Mouse (Mus musculus): ENCODE results near the gene Xrcc3. TPM values are rescaled to one million over a fixed set of nuclear protein-coding genes. Genes with fewer than 3 reads are reported as not detected.
A peak's percentile ranks its signal among the peaks of the same experiment; 100 is the strongest.

Xrcc3 gene
- polyA plus RNA-seq, 1 experiment from 2014 or later = 6.7 TPM

DNA sequence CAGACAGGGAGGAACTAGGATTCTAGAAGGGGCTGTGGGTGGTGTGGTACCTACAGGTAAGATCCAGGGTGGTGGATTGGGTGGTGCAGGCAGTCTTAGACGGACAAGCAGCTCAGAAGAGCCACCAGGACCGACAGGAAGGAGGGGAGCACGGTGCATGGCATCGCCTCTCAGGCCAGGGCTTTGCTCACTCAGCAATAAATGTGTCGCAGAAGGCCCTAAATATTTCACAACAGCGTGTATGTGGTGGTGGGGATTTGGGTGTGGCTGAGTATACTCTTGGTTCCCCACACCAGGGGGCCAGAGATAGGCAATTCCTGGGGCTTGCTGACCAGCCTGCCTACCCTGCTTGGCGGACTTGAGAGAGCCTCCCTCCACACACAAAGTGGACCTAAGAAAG lies 7.0 kb upstream of the Xrcc3 start:
- 79% methylated on average over 7 of the region's 7 CpGs for WGBS
- H3K4me2 ChIP-seq (ENCODE audit: low read depth, low read length) = no peak overlapping the region

DNA sequence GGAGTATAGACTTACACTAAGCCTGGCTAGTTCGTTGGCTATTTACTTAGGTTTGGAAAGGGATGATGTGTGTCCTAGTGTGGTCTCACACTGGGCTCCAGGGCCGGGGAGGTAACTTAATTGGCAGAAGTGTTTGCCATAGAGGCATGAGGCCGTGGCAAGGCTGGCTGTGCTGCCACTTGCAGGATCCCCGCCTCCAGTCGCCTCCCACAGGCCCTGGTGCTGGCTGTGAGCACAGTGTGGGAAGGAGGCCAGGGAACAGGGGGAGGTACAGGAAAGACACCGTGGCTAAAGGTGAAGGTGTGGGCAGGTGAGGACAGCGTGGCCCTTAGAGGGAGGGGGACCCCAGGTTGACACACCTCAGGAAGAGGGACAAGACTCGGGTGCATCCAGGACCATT lies 6.3 kb upstream of the Xrcc3 start:
- WGBS = 66% methylated on average over 8 of the region's 8 CpGs
- peaks cover 23% of the 10 kb centered on the region for H3K4me1 ChIP-seq (ENCODE audit: control insufficient read depth, insufficient read depth, low read length)

More for the DNA sequence above, 7.0 kb upstream of the Xrcc3 start:
- H3K36me3 ChIP-seq (ENCODE audit: control insufficient read depth, insufficient read depth) = peaks cover 21% of the 10 kb centered on the region
- H3K27me3 ChIP-seq (ENCODE audit: control insufficient read depth, insufficient read depth, low read length) = no peaks in the 10 kb centered on the region
- ATAC-seq (replicated peaks; ENCODE audit: extremely low read depth, insufficient read depth, low FRiP score) = no peak
- H3K27ac ChIP-seq (ENCODE audit: low read length) = no peak overlapping the region
- H3K9me3 ChIP-seq (replicated peaks; ENCODE audit: control insufficient read depth, low read length) = no peaks in the 10 kb centered on the region
- no peak overlapping the region for H3K4me3 ChIP-seq (ENCODE audit: low read length)
- H3K9ac ChIP-seq (ENCODE audit: low read length) = no peak overlapping the region
- H3K4me1 ChIP-seq (ENCODE audit: control insufficient read depth, insufficient read depth, low read length) = peaks cover 16% of the 10 kb centered on the region

GRCm38 (mm10) chr12:111817991-111818390 lies 4.3 kb upstream of the Xrcc3 start:
- no peak for ATAC-seq (replicated peaks; ENCODE audit: extremely low read depth, insufficient read depth, low FRiP score)
- Histone ChIP-seq H3K9ac (ENCODE audit: low read length) (no peak overlapping the region), H3K9me3 (replicated peaks; ENCODE audit: control insufficient read depth, low read length) (no peaks in the 10 kb centered on the region), H3K36me3 (ENCODE audit: control insufficient read depth, insufficient read depth) (no peaks in the 10 kb centered on the region), H3K4me3 (ENCODE audit: low read length) (no peak overlapping the region), H3K27ac (ENCODE audit: low read length) (no peak overlapping the region), H3K4me2 (ENCODE audit: low read depth, low read length) (no peak overlapping the region), H3K27me3 (ENCODE audit: control insufficient read depth, insufficient read depth, low read length) (no peaks in the 10 kb centered on the region), H3K4me1 (ENCODE audit: control insufficient read depth, insufficient read depth, low read length) (peaks cover 28% of the 10 kb centered on the region)
- 88% methylated on average over 8 of the region's 8 CpGs for WGBS

More for the DNA sequence above, 6.3 kb upstream of the Xrcc3 start:
- no peaks in the 10 kb centered on the region for H3K27me3 ChIP-seq (ENCODE audit: control insufficient read depth, insufficient read depth, low read length)
- no peaks in the 10 kb centered on the region for H3K9me3 ChIP-seq (replicated peaks; ENCODE audit: control insufficient read depth, low read length)
- no peak overlapping the region for H3K9ac ChIP-seq (ENCODE audit: low read length)
- H3K27ac ChIP-seq (ENCODE audit: low read length) = no peak overlapping the region
- peaks cover 13% of the 10 kb centered on the region for H3K36me3 ChIP-seq (ENCODE audit: control insufficient read depth, insufficient read depth)
- ATAC-seq (replicated peaks; ENCODE audit: extremely low read depth, insufficient read depth, low FRiP score) = no peak
- H3K4me2 ChIP-seq (ENCODE audit: low read depth, low read length) = no peak overlapping the region
- H3K4me3 ChIP-seq (ENCODE audit: low read length) = no peak overlapping the region

DNA sequence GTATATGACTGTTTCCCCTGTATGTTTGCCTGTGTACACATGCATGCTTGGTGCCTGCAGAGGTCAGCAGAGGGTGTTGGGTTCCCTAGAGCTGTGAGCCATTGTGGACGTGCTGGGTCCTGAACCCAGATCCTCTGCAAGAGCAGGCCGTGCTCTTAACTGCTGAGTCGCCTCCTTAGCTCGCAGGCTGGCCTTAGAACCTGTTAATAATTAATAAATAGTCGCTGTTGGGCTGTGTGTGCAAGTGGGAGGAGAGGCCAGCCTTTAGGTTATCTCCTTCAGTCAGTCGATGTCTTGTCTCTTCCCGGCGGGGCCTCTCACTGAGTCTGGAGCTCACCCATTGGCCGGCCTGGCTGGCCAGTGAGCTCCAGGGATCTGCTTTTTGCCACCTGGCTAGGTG lies 3.3 kb upstream of the Xrcc3 start:
- H3K27ac ChIP-seq (ENCODE audit: low read length) = peak overlapping the region; percentile 46
- ATAC-seq (replicated peaks; ENCODE audit: extremely low read depth, insufficient read depth, low FRiP score) = no peak
- WGBS = 59% methylated on average over 9 of the region's 9 CpGs
- H3K9me3 ChIP-seq (replicated peaks; ENCODE audit: control insufficient read depth, low read length) = no peaks in the 10 kb centered on the region
- H3K4me2 ChIP-seq (ENCODE audit: low read depth, low read length) = peak overlapping the region; percentile 85; the same call in 1 of the 2 replicates
- H3K36me3 ChIP-seq (ENCODE audit: control insufficient read depth, insufficient read depth) = no peaks in the 10 kb centered on the region
- no peaks in the 10 kb centered on the region for H3K27me3 ChIP-seq (ENCODE audit: control insufficient read depth, insufficient read depth, low read length)
- H3K4me1 ChIP-seq (ENCODE audit: control insufficient read depth, insufficient read depth, low read length) = peaks cover 34% of the 10 kb centered on the region
- peak overlapping the region; percentile 23; the same call in 1 of the 2 replicates for H3K4me3 ChIP-seq (ENCODE audit: low read length)
- no peak overlapping the region for H3K9ac ChIP-seq (ENCODE audit: low read length)

DNA sequence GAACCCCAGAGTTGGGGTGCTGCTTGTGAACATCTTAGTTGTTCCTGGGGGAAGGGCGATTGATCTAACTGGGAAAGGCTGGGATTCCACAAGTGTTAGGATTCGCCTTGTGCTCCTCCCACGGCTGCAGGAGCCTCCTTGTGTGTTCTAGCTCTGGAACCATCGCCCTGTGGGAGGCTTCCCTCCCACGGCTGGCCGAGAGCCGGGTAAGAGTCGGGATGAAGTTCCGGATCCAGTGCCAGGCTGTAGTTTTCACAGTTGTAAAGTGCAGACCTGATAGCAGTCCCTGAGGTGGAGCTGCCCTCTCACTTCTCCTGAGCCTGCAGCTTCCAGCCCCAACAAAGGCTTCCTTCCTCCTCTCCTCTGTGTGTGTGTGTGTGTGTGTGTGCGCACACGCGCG lies 2.9 kb upstream of the Xrcc3 start:
- peak overlapping the region; percentile 40 for H3K9ac ChIP-seq (ENCODE audit: low read length)

DNA sequence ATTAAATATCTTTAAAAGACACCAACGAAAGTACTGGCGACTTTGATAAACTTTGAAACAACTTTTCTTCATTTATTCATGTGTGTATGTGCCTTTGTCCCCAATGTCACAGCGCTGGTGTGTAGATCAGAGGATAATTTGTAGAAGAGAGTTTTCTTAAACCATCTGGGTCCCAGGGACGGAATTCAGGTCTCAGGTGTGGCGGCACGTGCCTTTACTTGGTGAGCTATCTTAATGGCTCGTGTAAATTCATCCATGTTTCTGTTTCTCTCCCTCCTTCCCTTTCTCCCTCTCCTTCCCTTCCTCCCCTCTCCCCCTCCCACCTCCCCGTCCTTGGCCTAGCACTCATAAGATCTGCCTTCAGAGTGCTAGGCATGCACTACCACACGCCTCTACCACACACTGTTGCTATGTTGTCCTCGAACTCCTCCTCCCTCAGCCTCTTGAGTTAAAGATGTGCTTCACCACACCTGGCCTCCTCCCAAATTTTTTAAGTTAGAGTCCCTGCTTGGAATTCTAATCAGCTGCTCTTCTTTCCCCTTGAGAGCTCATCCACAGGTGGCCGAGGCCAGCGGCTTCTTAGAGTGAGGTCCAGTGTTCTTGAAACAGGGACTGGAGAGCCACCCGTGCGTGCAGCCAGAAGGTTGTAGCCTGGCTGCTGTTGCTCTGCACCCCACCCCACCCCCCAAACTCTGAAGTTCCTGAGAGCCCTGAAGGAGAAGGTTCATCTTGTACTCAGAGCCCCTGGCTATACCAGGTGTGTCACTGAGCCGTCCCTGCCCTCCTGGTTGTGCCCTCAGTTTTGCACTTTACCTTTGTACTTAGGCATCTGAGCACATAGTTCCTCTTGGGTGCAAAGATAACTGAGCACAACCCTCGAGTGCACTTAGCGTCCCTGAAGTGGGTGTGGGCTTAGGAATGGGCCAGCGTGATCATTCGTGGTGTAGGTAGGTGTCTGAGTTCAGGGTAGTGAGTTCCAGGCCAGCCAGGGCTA lies 1.4 kb upstream of the Xrcc3 start:
- peak overlapping the region; percentile 86 for H3K9ac ChIP-seq (ENCODE audit: low read length)
- no peaks in the 10 kb centered on the region for H3K36me3 ChIP-seq (ENCODE audit: control insufficient read depth, insufficient read depth)
- H3K4me3 ChIP-seq (ENCODE audit: low read length) = peak overlapping the region; percentile 64
- peaks cover 35% of the 10 kb centered on the region for H3K4me1 ChIP-seq (ENCODE audit: control insufficient read depth, insufficient read depth, low read length)
- H3K9me3 ChIP-seq (replicated peaks; ENCODE audit: control insufficient read depth, low read length) = no peaks in the 10 kb centered on the region
- peak overlapping the region; percentile 97 for H3K27ac ChIP-seq (ENCODE audit: low read length)
- 20% methylated on average over 19 of the region's 19 CpGs for WGBS
- ATAC-seq (replicated peaks; ENCODE audit: extremely low read depth, insufficient read depth, low FRiP score) = no peak
- no peaks in the 10 kb centered on the region for H3K27me3 ChIP-seq (ENCODE audit: control insufficient read depth, insufficient read depth, low read length)
- H3K4me2 ChIP-seq (ENCODE audit: low read depth, low read length) = peak overlapping the region; percentile 85

More for the DNA sequence above, 2.9 kb upstream of the Xrcc3 start:
- ATAC-seq (replicated peaks; ENCODE audit: extremely low read depth, insufficient read depth, low FRiP score) = no peak
- H3K27me3 ChIP-seq (ENCODE audit: control insufficient read depth, insufficient read depth, low read length) = no peaks in the 10 kb centered on the region
- peak overlapping the region; percentile 23; the same call in 1 of the 2 replicates for H3K4me3 ChIP-seq (ENCODE audit: low read length)
- peak overlapping the region; percentile 85 for H3K4me2 ChIP-seq (ENCODE audit: low read depth, low read length)
- H3K27ac ChIP-seq (ENCODE audit: low read length) = peak overlapping the region; percentile 46
- peaks cover 34% of the 10 kb centered on the region for H3K4me1 ChIP-seq (ENCODE audit: control insufficient read depth, insufficient read depth, low read length)
- no peaks in the 10 kb centered on the region for H3K9me3 ChIP-seq (replicated peaks; ENCODE audit: control insufficient read depth, low read length)
- WGBS = 50% methylated on average over 13 of the region's 13 CpGs
- H3K36me3 ChIP-seq (ENCODE audit: control insufficient read depth, insufficient read depth) = no peaks in the 10 kb centered on the region

DNA sequence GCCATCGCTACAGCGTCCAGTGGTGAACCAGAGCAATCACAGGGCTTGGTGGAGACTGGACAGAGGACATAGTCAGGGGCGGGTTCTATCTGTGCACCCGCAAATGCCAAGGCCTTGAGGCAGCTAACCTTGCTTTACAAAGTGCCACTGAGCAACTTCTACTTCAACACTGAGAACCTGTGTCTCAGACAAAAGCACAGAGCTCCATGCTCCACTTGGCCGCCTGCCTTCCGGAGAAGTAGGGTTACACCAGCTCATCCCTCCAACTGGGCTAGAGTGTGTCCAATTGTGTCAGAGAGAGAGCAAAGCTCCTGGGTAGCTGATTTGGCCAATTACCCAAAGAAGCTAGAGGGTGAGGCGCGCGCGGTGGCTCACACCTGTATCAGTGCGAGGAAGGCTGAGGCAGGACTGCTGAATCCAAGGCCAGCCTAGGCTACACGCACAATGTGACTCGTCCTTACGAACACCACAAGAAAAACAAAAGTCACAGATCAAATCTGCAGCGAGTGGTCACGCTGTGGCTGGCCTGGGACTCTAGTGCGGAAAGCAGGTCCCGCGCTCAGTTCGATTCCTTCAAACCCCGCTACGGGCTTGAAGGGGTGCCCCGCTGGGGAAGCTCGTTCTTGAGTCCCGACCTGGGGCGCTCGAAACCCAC lies 435 bp downstream of the Xrcc3 start:
- Histone ChIP-seq H3K27me3 (ENCODE audit: control insufficient read depth, insufficient read depth, low read length) (no peaks in the 10 kb centered on the region), H3K9ac (ENCODE audit: low read length) (peak overlapping the region; percentile 78), H3K9me3 (replicated peaks; ENCODE audit: control insufficient read depth, low read length) (no peaks in the 10 kb centered on the region), H3K4me2 (ENCODE audit: low read depth, low read length) (peak overlapping the region; percentile 95), H3K27ac (ENCODE audit: low read length) (no peak overlapping the region), H3K36me3 (ENCODE audit: control insufficient read depth, insufficient read depth) (no peaks in the 10 kb centered on the region; the same call in 1 of the 2 replicates), H3K4me3 (ENCODE audit: low read length) (peak overlapping the region; percentile 64), H3K4me1 (ENCODE audit: control insufficient read depth, insufficient read depth, low read length) (peaks cover 39% of the 10 kb centered on the region)
- ATAC-seq (replicated peaks; ENCODE audit: extremely low read depth, insufficient read depth, low FRiP score) = no peak
- WGBS = 4% methylated on average over 27 of the region's 27 CpGs

GRCm38 (mm10) chr12:111812611-111813010 lies 1.1 kb downstream of the Xrcc3 start:
- ATAC-seq (replicated peaks; ENCODE audit: extremely low read depth, insufficient read depth, low FRiP score) = no peak
- H3K9me3 ChIP-seq (replicated peaks; ENCODE audit: control insufficient read depth, low read length) = no peaks in the 10 kb centered on the region
- peaks cover 39% of the 10 kb centered on the region for H3K4me1 ChIP-seq (ENCODE audit: control insufficient read depth, insufficient read depth, low read length)
- H3K4me2 ChIP-seq (ENCODE audit: low read depth, low read length) = peak overlapping the region; percentile 95
- H3K4me3 ChIP-seq (ENCODE audit: low read length) = peak overlapping the region; percentile 64
- 60% methylated on average over 12 of the region's 12 CpGs for WGBS
- H3K27ac ChIP-seq (ENCODE audit: low read length) = no peak overlapping the region
- no peaks in the 10 kb centered on the region for H3K27me3 ChIP-seq (ENCODE audit: control insufficient read depth, insufficient read depth, low read length)
- peak overlapping the region; percentile 78 for H3K9ac ChIP-seq (ENCODE audit: low read length)
- H3K36me3 ChIP-seq (ENCODE audit: control insufficient read depth, insufficient read depth) = peaks cover 6% of the 10 kb centered on the region

GRCm38 (mm10) chr12:111812075-111812474 lies 1.6 kb downstream of the Xrcc3 start:
- Histone ChIP-seq H3K9me3 (replicated peaks; ENCODE audit: control insufficient read depth, low read length) (no peaks in the 10 kb centered on the region), H3K4me1 (ENCODE audit: control insufficient read depth, insufficient read depth, low read length) (peaks cover 38% of the 10 kb centered on the region), H3K4me2 (ENCODE audit: low read depth, low read length) (no peak overlapping the region), H3K4me3 (ENCODE audit: low read length) (no peak overlapping the region), H3K27me3 (ENCODE audit: control insufficient read depth, insufficient read depth, low read length) (no peaks in the 10 kb centered on the region), H3K27ac (ENCODE audit: low read length) (no peak overlapping the region), H3K9ac (ENCODE audit: low read length) (no peak overlapping the region), H3K36me3 (ENCODE audit: control insufficient read depth, insufficient read depth) (peaks cover 7% of the 10 kb centered on the region)
- WGBS = 84% methylated on average over 12 of the region's 13 CpGs
- ATAC-seq (replicated peaks; ENCODE audit: extremely low read depth, insufficient read depth, low FRiP score) = no peak

Data from heart, embryonic 16.5 days (tissue).